Mouse (Mus musculus) left cerebral cortex, adult 2 months (tissue): Measurements from ENCODE around the gene Mylip. TPM values are rescaled to one million over a fixed set of nuclear protein-coding genes. Genes with fewer than 3 reads are reported as not detected.

Source experiments
- DNase-seq, 2 experiments: peaks; one replicate each; pipeline ENCODE4 v3.0.0; 2021 to 2022; ENCODE audit warnings: low spot score in 2 of 2, mixed read lengths in 1 of 2; ENCODE audit errors: extremely low spot score in 1 of 2
- H3K27ac ChIP-seq: fragments of 200-600 bp; 2 replicates; pipeline ENCODE4 v1.8.1; 2022
- H3K4me3 ChIP-seq: fragments of 200-600 bp; 2 replicates; pipeline ENCODE4 v1.8.1; 2022
- CTCF ChIP-seq: fragments of 200-600 bp; IDR thresholded peaks from 2 replicates; pipeline ENCODE4 v1.8.1; 2022; ENCODE audit warnings: antibody characterized with exemption, mild to moderate bottlenecking, moderate library complexity
- intact Hi-C: fragments of 180-260 bp; cut with DNase I; formaldehyde crosslinking; loops from one replicate; pipeline ENCODE4 v1.15.1; 2025
- long read RNA-seq, 2 experiments: library from polyadenylated mRNA; stranded (forward); transcript quantifications; one replicate each; pipeline ENCODE4 v2.0.0; 2021; ENCODE audit warnings: borderline mapping rate in 2 of 2
- total RNA-seq, 2 experiments: library from RNA; stranded (reverse); gene quantifications; 2 replicates each; pipeline ENCODE4 v1.2.3; 2021

Mylip gene
- 10 to 100 TPM; 16.2 to 16.6 TPM for total RNA-seq
- long read RNA-seq, experiment 1, transcript Mylip-201 (7 exons, 3,065 nt), result major isoform, 7 of 10 reads
- long read RNA-seq, experiment 1, partial matches to known transcripts, result 3 of 10 reads
- long read RNA-seq, experiment 1, other reads (novel, unspliced or antisense), result 0 of 10 reads
- long read RNA-seq, experiment 2, transcript Mylip-201 (7 exons, 3,065 nt), result major isoform, 5 of 9 reads
- long read RNA-seq, experiment 2, partial matches to known transcripts, result 1 of 9 reads
- long read RNA-seq, experiment 2, other reads (novel, unspliced or antisense), result 3 of 9 reads

DNA sequence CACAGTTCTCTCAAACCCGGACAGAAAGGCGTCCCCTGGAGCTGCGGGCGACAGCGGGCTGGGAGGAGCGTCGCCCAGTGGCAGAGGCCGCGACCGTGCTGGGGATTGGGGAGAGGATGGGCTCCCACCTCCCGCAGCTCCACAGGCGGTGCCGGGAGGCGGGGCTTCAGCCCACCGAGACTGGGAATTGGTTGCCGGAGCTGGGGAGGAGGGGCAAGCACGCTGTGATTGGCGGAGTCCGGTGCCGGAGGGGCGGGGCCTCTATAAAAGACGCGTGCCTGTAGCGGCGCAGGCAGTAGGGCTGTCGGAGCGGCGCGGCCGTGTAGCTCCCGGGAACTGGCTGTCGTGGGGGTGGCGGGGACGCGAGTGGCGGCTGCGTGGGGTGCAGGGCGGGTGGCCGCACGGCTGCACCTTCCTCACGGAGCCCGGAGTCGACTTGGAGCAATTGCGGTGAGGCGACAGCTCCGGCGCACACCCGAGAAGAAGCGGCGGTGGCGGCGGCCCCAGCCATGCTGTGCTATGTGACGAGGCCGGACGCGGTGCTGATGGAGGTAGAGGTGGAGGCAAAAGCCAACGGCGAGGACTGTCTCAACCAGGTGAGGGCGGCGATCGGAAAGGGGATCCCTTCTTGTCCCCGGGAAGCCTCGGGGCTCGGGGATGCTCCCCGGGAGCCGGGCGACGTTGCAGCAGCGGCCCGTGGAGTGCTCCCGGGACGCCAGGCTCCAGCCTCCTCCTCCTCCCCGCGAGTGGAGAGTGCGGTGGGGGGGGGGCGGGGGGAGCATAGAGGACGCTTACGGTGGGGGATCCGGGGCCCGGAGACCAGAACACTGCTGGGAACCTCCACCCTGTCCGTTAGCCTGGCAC lies at the start of gene Mylip:
Gene Mylip (plus strand): TSS at position 295 of the 864 bp plus-strand sequence.
- peak within 1 kb of the TSS; percentile 91 for H3K27ac ChIP-seq
- intact Hi-C loops, result loop anchor here (2.0 to 5.0 kb wide), 4 partner anchors 53 to 359 kb away; no protein-coding TSS in a partner anchor
- TF ChIP-seq CTCF, result peak; percentile 49
- peak; percentile 98 to 99 for DNase-seq
- H3K4me3 ChIP-seq, result peak within 1 kb of the TSS; percentile 94

DNA sequence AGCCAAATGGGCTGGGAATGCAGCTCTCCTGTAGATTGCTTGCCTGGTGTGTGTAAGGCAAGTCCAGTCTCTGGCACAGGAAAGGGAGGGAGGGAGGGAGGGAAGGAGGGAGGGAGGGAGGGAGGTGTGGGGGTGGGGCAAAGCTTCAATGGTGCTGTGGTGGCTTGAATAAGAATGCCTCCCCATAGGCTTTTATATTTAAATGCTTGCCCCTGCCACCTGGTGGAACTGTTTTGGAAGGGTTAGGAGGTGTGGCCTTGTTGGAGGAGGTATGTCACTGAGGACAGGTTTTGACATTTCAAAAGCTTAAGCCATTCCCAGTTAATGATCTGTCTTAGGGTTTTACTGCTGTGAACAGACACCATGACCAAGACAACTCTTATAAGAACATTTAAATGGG lies 47.6 kb upstream of the Mylip start:
- intact Hi-C loops, result no loop called here
- Histone ChIP-seq H3K4me3 (no peak overlapping the region), H3K27ac (no peak overlapping the region)
- no peak for TF ChIP-seq CTCF
- no peak for DNase-seq

DNA sequence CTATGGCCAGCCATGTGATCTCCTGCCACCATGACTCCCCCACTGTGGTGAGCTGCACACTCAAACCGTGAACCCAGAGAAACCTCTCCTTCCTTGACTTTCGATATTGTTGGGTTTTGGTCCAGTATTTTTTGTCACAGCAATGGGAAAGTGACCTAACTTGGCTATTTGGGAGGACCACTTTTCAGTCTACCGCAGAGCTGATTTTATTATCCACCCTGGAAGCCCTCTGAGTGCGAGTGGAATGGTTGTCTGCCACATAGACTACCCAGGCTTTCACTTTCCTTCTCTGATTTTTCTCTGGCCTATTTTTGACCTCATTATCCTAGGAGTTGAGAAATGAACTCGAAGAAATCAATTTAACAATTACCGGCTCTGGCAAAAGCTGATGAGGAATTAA lies 46.0 kb upstream of the Mylip start:
- Histone ChIP-seq H3K4me3 (no peak overlapping the region), H3K27ac (no peak overlapping the region)
- no peak for TF ChIP-seq CTCF
- DNase-seq, result no peak
- intact Hi-C loops, result no loop called here

DNA sequence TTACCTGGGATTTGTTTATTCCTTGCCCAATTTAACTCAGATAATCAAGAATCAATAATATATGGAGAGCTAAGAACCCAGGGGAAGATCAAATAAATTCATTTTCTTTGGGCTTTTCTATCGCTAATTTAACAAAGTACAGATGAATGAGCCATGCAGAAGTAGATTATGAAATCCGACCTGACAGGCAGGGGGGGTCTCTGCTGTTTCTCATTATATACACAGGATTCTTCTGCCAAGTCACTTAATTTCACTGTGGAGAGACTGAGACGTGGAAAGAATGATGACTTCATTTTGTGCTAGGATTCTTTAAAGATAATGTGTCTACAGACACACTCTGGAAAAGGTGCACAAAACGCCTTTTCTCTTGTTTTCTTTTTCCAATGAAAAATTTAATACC lies 45.6 kb upstream of the Mylip start:
- intact Hi-C loops, result no loop called here
- no peak for TF ChIP-seq CTCF

GRCm38 (mm10) chr13:45345471-45346159 lies 43.9 kb upstream of the Mylip start:
- no peak for DNase-seq
- H3K27ac ChIP-seq, result no peak overlapping the region
- no peak overlapping the region for H3K4me3 ChIP-seq
- intact Hi-C loops, result no loop called here
- no peak for TF ChIP-seq CTCF

More for the DNA sequence above, 45.6 kb upstream of the Mylip start:
- DNase-seq, result no peak
- Histone ChIP-seq H3K27ac (no peak overlapping the region), H3K4me3 (no peak overlapping the region)

DNA sequence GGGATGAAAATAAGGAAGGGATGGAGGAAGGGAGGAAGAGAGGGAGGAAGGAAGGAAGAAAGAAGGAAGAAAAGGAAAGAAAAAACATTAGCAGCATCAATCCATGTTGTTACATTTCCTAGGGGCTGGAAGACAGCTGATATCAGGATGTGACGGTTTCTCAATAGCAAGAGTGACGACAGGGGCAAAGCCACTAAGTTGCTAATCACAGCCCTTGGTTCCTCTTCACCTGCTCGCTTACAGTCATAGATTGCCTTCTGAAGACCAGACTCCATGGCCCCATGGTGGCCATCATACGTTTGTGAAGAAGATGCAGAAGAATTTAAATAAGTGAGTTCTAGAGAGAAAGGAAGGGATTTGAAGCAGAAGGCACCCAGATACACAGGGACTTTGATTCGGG lies 38.1 kb upstream of the Mylip start:
- DNase-seq, result no peak
- TF ChIP-seq CTCF, result no peak
- intact Hi-C loops, result no loop called here
- Histone ChIP-seq H3K4me3 (no peak overlapping the region), H3K27ac (no peak overlapping the region)

DNA sequence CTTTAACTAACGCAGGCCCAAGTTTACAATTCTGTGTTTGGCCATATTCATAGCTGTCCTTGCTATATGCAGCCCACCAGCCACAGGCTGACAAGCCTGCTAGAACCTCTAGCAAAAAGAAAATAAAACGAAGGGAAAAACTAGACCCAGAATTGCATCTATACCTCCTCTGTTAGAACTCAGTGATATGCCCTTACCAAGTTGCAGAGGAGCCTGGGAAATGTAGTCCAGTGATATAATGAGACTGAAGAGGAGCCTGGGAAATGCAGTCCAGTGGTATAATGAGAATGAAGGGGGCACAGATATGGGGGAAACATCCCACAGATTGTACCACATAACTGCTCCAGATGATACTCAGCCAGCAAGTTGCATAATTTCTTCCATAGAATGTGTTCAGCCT lies 34.7 kb upstream of the Mylip start:
- no peak for DNase-seq
- Histone ChIP-seq H3K4me3 (no peak overlapping the region), H3K27ac (no peak overlapping the region)
- TF ChIP-seq CTCF, result no peak
- intact Hi-C loops, result no loop called here

- no peak for DNase-seq
- intact Hi-C loops, result no loop called here
- Histone ChIP-seq H3K4me3 (no peak overlapping the region), H3K27ac (no peak overlapping the region)
- no peak for TF ChIP-seq CTCF
These were observed 31.3 kb upstream of the Mylip start for GRCm38 (mm10) chr13:45358208-45358607.

DNA sequence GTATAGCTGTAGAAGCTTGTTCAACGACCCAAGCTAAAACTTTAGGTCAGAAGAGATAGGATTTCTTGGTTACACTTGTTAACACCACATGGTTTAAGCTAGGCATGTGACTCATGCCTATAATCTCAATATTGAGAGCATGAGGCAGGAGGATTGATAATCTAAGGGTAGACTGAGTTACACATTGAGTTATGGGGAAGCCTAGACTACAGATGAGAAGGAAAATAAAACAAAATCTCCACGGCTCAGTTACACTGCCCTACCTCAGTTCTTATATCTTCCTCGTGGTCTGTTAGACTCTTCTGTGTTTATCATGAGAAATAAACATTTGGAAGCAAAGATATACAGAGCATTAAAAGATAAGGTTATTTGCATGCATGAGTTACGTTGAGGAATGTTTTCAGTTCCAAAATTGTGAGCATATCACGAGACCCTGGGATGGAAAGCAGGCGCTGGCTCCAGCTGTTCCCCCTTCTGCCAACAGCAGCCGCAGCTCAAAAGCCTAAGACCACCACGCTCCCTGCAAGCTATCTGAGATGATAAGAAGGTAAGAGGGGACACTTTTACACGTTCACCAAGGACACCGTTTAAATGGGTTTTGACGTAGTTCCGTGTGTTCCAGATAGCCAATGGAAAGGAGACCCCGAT lies 30.7 kb upstream of the Mylip start:
- no peak for TF ChIP-seq CTCF
- Histone ChIP-seq H3K4me3 (no peak overlapping the region), H3K27ac (no peak overlapping the region)
- intact Hi-C loops, result no loop called here
- DNase-seq, result no peak

DNA sequence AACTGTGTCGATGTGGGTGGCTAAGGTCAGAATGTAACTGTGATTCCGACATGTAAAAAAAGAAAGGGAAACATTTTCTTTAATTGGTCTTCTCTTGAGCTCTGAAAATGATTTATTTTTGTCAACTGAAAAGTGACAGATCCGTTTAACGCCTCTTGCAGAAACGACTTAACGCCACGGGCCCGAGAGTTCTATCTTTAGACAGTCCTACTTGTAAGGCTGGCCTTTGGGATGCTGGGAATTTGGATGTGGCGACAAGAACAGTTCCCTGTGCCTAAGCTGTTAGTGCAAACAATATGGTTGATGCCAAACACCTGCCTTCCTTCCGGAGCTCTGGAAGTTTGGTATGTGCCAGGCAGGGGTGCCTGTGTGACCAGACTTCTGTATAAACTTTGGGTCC lies 23.8 kb upstream of the Mylip start:
- no peak for TF ChIP-seq CTCF
- DNase-seq, result no peak
- intact Hi-C loops, result no loop called here
- H3K4me3 ChIP-seq, result no peak overlapping the region
- H3K27ac ChIP-seq, result no peak overlapping the region

DNA sequence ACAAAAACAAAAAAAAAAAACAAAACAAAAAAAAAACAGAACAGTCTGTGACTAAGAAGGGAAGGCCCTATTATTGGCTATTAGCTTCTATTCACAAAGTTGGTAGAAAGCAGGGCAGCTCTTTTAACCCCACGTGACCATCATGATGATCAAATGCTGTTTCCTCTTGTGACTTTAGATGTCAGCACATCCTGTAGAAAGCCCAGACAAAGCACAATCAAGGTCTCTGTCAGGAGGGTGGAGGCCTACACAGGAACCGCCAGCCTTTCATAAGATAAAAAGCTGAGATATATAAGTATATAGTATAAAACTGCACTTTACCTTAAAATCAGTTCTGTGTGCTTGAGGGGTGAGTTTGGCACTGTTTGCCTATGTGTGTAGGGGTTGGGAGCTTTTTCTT lies 17.9 kb upstream of the Mylip start:
- H3K4me3 ChIP-seq, result no peak overlapping the region
- TF ChIP-seq CTCF, result no peak
- DNase-seq, result no peak
- H3K27ac ChIP-seq, result no peak overlapping the region
- intact Hi-C loops, result no loop called here
